Mouse (Mus musculus) stomach, postnatal 0 days (tissue): ENCODE measurements around the gene Cecr2.

Experiments used
- CTCF ChIP-seq: IDR thresholded peaks from 2 replicates; pipeline ENCODE4 v1.5.1; 2016; ENCODE audit warnings: antibody characterized with exemption, low read depth, mild to moderate bottlenecking, moderate library complexity
- EP300 ChIP-seq: optimal IDR thresholded peaks from 2 replicates; pipeline ENCODE3; 2016; ENCODE audit warnings: antibody characterized with exemption

GRCm38 (mm10) chr6:120744266-120744665 is 78.1 kb downstream of the Cecr2 start:
- TF ChIP-seq CTCF: no peak
- no peak for TF ChIP-seq EP300
